Mouse (Mus musculus): ENCODE data around the gene Fam169a. TPM values are rescaled to one million over a fixed set of nuclear protein-coding genes. Genes with fewer than 3 reads are reported as not detected.
A peak's percentile ranks its signal among the peaks of the same experiment; 100 is the strongest.
"Not testable (repeated sequence)": the region's sequence is repeated elsewhere in the genome, so short reads cannot be mapped to it uniquely, and the experiment has no call there.

The Fam169a gene
- polyA plus RNA-seq, 1 experiment from 2014 or later, result 12.9 TPM

DNA sequence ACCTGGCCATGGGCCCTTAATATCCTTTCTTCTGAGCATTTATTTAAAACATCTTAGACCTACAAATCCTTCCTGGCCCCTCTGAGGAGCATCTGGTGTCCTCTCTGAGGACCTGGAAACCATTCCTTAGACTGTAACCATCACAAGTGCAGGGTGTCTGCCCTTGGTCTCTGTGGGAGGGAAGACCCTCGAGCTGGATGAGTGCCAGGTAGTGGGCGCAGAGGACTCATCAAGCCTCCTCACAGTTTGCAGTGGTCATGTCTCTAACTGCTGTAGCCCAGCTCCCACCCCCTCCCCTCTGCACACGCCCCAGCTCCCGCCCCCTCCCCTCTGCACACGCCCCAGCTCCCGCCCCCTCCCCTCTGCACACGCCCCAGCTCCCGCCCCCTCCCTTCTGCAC, 6.8 kb upstream of the Fam169a start:
- H3K4me1 ChIP-seq (replicated peaks), result peaks cover 17% of the 10 kb centered on the region
- no peaks in the 10 kb centered on the region for H3K9me3 ChIP-seq (replicated peaks)
- H3K36me3 ChIP-seq, result no peaks in the 10 kb centered on the region
- 50% methylated on average over 6 of the region's 8 CpGs for WGBS
- H3K4me3 ChIP-seq, result no peak overlapping the region
- H3K4me2 ChIP-seq, result no peak overlapping the region
- ATAC-seq (ENCODE audit: insufficient number of reproducible peaks, low FRiP score), result no peak
- H3K27ac ChIP-seq (ENCODE audit: poor library complexity, severe bottlenecking), result no peak overlapping the region
- H3K9ac ChIP-seq, result no peak overlapping the region
- H3K27me3 ChIP-seq (replicated peaks), result no peaks in the 10 kb centered on the region

DNA sequence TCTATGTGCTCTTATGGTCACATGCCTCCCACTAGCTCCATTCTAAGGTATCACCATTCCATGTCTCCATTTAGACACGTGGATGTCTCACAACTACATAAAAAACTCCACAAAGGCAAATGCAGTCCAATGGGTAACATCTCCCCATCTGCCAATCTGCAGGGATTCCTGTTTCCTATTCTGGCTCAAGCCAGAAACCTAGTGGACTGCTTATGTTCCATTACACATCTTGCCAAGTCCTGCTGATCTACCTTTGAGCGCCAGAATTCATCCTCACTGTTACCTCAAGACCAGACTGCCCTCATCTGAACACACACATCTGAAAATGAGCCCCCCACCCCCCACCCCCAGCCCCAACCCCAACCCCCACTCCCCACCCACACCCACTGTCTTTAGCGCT, 4.9 kb upstream of the Fam169a start:
- WGBS, result 88% methylated on average over 3 of the region's 3 CpGs
- Histone ChIP-seq H3K4me2 (no peak overlapping the region), H3K9ac (no peak overlapping the region), H3K27me3 (replicated peaks) (no peaks in the 10 kb centered on the region), H3K36me3 (no peaks in the 10 kb centered on the region), H3K4me1 (replicated peaks) (peaks cover 22% of the 10 kb centered on the region), H3K27ac (ENCODE audit: poor library complexity, severe bottlenecking) (no peak overlapping the region), H3K4me3 (no peak overlapping the region), H3K9me3 (replicated peaks) (no peaks in the 10 kb centered on the region)
- ATAC-seq (ENCODE audit: insufficient number of reproducible peaks, low FRiP score), result no peak

DNA sequence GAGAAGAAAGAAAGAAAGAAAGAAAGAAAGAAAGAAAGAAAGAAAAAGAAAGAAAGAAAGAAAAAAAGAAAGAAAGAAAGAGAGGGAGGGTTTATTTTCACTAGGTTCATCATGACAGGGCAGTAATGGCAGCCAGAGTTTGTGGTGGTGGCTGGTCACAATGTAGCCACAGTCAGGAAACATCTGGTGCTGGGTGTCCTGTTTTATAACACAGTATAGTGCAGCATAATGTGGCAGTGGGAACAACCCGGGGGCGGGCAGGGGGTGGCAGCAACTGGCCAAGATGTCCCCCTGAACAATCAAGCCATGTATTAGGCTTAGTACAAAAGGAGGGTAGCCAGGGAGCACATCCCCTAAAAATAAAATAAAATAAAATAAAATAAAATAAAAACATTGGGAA, 3.7 kb upstream of the Fam169a start:
- Histone ChIP-seq H3K4me1 (replicated peaks) (peaks cover 25% of the 10 kb centered on the region), H3K36me3 (no peaks in the 10 kb centered on the region), H3K9ac (no peak overlapping the region), H3K27me3 (replicated peaks) (no peaks in the 10 kb centered on the region), H3K27ac (ENCODE audit: poor library complexity, severe bottlenecking) (no peak overlapping the region), H3K4me2 (no peak overlapping the region), H3K4me3 (no peak overlapping the region), H3K9me3 (replicated peaks) (no peaks in the 10 kb centered on the region)
- WGBS, result 72% methylated on average over 2 of the region's 2 CpGs
- no peak for ATAC-seq (ENCODE audit: insufficient number of reproducible peaks, low FRiP score)

DNA sequence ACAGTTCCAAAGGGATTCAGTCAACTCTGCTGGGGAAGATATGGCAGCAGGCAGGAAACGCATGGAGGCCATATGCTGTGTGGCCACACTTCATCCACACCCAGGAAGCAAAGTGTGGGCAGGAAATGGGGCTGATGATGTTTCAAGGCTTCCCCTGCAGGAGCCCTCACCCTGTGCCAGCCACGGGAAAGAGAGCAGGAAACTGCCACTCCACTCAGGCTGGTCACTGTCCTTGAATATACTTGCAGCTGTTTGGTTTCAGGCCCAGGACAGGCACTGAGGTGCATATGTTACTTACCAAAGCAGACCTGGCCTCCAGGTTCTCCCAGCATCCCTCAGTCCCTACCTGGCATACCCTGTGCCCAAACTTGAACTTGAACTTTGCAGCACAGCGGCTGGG, 2.7 kb upstream of the Fam169a start:
- peak; percentile 24; the same call in 1 of the 2 replicates for ATAC-seq (ENCODE audit: insufficient number of reproducible peaks, low FRiP score)
- no peaks in the 10 kb centered on the region for H3K9me3 ChIP-seq (replicated peaks)
- H3K27ac ChIP-seq (ENCODE audit: poor library complexity, severe bottlenecking), result no peak overlapping the region
- 33% methylated on average over 3 of the region's 3 CpGs for WGBS
- H3K4me3 ChIP-seq, result no peak overlapping the region
- H3K9ac ChIP-seq, result no peak overlapping the region
- H3K4me2 ChIP-seq, result 0 out of 2 replicates have a peak overlapping the region, but pooled peaks have one; percentile 26
- H3K27me3 ChIP-seq (replicated peaks), result no peaks in the 10 kb centered on the region
- H3K4me1 ChIP-seq (replicated peaks), result peaks cover 25% of the 10 kb centered on the region
- H3K36me3 ChIP-seq, result no peaks in the 10 kb centered on the region

DNA sequence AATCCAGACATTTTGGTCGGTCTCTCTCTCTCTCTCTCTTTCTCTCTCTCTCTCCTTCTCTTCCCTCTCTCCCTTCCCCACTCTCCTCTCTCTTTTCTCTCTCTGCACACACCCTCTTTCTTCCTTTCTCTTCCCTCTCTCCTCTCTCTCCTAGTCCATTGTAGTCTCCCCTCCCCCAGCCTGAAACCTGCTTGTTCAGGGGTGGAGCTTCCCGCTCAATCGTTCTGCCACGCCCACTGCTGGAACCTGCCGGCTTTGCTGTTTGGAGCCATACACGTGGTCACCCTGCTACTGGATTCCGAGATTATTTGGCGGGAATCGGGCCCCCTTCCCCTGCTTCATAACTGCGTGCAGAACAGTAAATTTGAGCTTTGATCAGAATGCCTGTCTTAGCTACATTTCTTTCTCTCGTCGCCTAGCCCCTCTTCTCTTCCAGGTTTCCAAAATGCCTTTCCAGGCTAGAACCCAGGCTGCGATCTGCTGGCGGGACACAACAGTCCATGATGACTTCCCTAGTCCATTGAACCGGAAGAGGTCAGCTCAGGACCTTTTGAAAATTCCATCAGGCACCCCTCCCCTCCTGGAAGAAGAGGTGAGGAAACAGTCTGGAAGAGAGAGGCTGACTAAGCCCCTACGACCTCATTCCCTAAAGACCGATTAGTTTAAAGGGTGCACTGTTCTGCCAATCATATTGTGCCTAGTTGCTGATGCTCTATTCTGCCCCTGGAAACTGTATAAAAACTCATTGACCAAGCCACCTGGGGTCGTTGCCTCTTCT, 2.1 kb upstream of the Fam169a start:
- H3K27ac ChIP-seq (ENCODE audit: poor library complexity, severe bottlenecking); H3K9ac ChIP-seq; H3K4me3 ChIP-seq; H3K36me3 ChIP-seq; H3K9me3 ChIP-seq (replicated peaks); H3K27me3 ChIP-seq (replicated peaks): not testable (repeated sequence)
- Histone ChIP-seq H3K4me1 (replicated peaks) (peaks cover 25% of the 10 kb centered on the region), H3K4me2 (peak overlapping the region; percentile 26; the same call in 1 of the 2 replicates)
- WGBS, result 43% methylated on average over 18 of the region's 18 CpGs
- 0 out of 2 replicates have a peak, but pooled peaks have one; percentile 56 for ATAC-seq (ENCODE audit: insufficient number of reproducible peaks, low FRiP score)

DNA sequence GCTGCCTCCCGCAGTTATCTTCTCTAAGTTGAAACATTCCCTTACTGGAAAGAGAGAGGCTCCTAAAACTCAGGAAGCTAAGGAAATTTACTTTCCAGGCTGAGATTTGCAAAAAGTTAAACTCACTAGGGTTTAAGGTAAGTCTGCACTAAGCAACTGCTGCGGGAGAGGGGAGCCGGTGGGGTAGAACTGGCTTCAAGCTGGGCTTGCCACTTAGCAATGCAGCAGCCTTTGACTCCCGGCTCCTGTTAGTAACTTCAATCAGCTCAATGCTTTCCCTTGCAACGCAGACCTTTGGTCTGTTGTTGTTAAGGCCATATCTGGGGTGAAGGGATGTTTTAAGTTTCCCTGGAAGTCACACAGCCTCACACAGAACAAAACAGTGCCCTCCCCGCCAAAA, 605 bp downstream of the Fam169a start:
- Histone ChIP-seq H3K27ac (ENCODE audit: poor library complexity, severe bottlenecking) (no peak overlapping the region), H3K9me3 (replicated peaks) (no peaks in the 10 kb centered on the region), H3K4me1 (replicated peaks) (peaks cover 23% of the 10 kb centered on the region), H3K4me2 (peak overlapping the region; percentile 17), H3K9ac (no peak overlapping the region), H3K4me3 (0 out of 2 replicates have a peak overlapping the region, but pooled peaks have one; percentile 7), H3K27me3 (replicated peaks) (no peaks in the 10 kb centered on the region), H3K36me3 (no peaks in the 10 kb centered on the region)
- ATAC-seq (ENCODE audit: insufficient number of reproducible peaks, low FRiP score), result no peak
- 12% methylated on average over 6 of the region's 6 CpGs for WGBS

DNA sequence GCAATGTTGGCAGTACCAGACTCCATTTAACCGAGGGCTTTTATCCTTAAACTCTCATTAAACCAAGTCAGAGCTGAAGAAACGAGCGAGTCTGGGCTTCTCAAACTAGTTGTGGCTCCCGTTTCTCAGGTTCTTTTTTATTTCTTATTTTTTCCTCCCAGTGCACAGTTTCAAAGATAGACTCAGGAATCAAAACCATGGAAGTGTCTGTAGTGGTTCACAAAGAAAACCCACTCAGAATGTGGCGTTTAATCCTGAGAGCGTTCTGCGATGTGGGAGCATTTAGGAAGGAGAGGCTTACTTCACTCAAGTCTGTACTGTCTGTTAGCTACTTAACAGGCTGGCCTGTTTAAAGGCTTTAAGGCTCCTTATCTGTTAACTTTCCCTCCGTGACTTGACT, 1.1 kb downstream of the Fam169a start:
- Histone ChIP-seq H3K27ac (ENCODE audit: poor library complexity, severe bottlenecking) (no peak overlapping the region), H3K36me3 (no peaks in the 10 kb centered on the region), H3K9me3 (replicated peaks) (no peaks in the 10 kb centered on the region), H3K4me1 (replicated peaks) (peaks cover 23% of the 10 kb centered on the region), H3K4me2 (peak overlapping the region; percentile 17; the same call in 1 of the 2 replicates), H3K4me3 (no peak overlapping the region), H3K27me3 (replicated peaks) (no peaks in the 10 kb centered on the region), H3K9ac (no peak overlapping the region)
- ATAC-seq (ENCODE audit: insufficient number of reproducible peaks, low FRiP score), result no peak
- WGBS, result 40% methylated on average over 8 of the region's 8 CpGs

DNA sequence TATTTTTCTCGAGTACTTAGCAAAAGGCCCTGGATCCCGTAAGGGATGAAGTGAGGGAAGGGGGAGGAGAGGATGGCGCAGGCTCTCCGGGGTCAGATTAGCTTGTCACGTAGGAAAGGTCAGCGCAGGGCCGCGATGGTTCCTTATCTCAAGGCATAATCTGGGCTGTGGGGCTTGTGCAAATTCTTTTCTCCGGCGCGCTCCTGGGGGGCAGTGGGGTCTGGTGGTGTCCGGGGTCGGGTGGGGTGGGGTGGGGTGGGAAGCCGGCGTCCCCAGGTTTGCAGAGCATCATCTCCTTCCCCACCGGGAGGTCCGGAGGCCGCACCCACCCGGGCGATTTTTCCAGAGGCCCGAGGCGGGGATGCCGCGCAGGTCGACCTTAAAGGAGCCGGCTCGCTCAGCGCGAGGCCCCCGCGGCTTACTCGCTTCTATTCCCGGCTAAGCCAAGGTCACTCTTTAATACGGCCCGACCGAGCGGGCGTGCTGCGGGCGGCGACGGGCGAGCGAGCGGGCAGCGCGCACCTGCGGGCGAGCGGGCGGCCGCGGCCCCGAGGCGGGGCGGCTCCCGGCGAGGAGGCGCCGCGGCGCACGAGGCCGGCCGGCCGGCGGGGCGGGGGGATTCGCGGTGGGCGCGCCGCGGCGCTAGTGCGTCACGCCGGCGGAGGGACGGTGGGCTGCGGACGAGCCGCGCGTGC, 4.0 kb downstream of the Fam169a start:
- ATAC-seq (ENCODE audit: insufficient number of reproducible peaks, low FRiP score), result peak; percentile 74
- Histone ChIP-seq H3K9me3 (replicated peaks) (no peaks in the 10 kb centered on the region), H3K9ac (peak overlapping the region; percentile 83), H3K27me3 (replicated peaks) (no peaks in the 10 kb centered on the region), H3K27ac (ENCODE audit: poor library complexity, severe bottlenecking) (peak overlapping the region; percentile 77), H3K4me1 (replicated peaks) (peaks cover 15% of the 10 kb centered on the region), H3K36me3 (no peaks in the 10 kb centered on the region), H3K4me3 (peak overlapping the region; percentile 72), H3K4me2 (peak overlapping the region; percentile 95)
- WGBS, result 15% methylated on average over 85 of the region's 85 CpGs

DNA sequence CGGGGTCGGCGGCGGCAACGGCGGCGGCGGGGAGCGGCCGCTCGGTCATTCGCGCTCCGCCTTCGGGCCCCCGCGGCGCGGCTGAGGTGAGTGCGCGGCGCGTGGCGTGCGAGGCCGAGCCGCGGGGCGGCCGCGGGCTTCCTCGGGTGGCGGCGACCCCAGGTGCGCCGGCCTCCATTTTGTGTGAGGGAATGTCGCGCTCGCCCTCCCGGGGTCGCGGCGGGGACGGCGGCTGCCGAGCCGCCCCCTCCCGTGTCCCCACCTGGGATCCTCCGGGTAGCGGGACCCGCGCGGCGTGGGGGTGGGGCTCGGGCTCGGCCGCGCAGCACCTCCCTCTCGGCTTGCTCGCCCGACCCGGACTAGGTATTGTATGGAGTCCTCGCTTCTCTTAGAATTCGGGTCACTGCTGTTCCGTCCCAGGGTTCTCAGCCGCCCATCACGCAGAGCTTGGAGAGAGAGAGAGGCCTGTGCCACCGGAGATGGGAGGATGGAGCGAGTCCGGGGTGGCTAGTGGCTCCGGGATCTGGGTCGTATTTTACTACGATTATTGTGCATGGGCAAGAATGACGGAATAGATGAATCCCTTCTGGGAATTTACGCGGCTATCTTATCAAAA, 4.6 kb downstream of the Fam169a start:
- Histone ChIP-seq H3K36me3 (no peaks in the 10 kb centered on the region), H3K9me3 (replicated peaks) (no peaks in the 10 kb centered on the region), H3K27ac (ENCODE audit: poor library complexity, severe bottlenecking) (peak overlapping the region; percentile 77), H3K4me2 (peak overlapping the region; percentile 95), H3K4me3 (peak overlapping the region; percentile 72), H3K4me1 (replicated peaks) (peaks cover 15% of the 10 kb centered on the region), H3K27me3 (replicated peaks) (no peaks in the 10 kb centered on the region), H3K9ac (peak overlapping the region; percentile 83)
- 10% methylated on average over 72 of the region's 76 CpGs for WGBS
- ATAC-seq (ENCODE audit: insufficient number of reproducible peaks, low FRiP score), result peak; percentile 81

DNA sequence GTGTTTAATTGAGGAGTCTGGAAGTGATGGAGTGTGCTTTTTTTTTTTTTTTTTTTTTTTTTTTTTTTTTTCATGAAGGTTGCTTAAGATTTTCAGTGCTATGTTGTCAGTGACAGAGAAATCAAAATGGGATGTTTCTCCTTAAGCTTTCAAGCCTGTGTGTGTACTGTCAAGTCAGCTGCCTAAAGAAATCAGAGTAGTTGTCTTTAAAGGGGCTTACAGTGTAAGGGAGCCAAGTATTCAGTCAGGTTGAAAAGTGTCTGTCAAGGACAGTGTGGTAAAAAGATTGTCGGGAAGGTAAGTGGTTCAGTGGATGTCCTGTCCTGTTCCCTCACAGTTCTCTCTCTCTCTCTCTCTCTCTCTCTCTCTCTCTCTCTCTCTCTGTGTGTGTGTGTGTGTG, 6.4 kb downstream of the Fam169a start:
- ATAC-seq (ENCODE audit: insufficient number of reproducible peaks, low FRiP score), result no peak

DNA sequence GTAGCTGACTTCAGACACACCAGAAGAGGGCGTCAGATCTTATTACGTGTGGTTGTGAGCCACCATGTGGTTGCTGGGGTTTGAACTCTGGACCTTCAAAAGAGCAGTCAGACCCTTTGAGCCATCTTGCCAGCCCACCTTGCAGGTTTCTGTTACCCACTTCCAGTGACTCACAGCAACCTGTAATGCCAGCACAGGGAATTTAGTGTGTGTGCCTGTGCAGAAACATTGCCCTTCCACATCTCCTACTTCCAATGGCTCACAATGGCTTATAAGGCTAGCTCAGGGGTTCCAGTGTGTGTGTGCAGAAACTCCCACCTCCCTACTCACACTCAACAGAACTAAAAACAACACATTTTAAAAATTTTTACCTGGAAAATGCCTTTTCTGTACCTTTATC, 10.5 kb downstream of the Fam169a start:
- no peaks in the 10 kb centered on the region for H3K9me3 ChIP-seq (replicated peaks)
- H3K9ac ChIP-seq, result no peak overlapping the region
- H3K36me3 ChIP-seq, result no peaks in the 10 kb centered on the region
- H3K4me2 ChIP-seq, result no peak overlapping the region
- H3K27me3 ChIP-seq (replicated peaks), result no peaks in the 10 kb centered on the region
- 95% methylated on average over 2 of the region's 2 CpGs for WGBS
- no peak for ATAC-seq (ENCODE audit: insufficient number of reproducible peaks, low FRiP score)
- 0 out of 2 replicates have a peak, but pooled peaks cover 3% of the 10 kb centered on the region for H3K4me1 ChIP-seq (replicated peaks)
- no peak overlapping the region for H3K4me3 ChIP-seq
- H3K27ac ChIP-seq (ENCODE audit: poor library complexity, severe bottlenecking), result no peak overlapping the region

More for the DNA sequence above, 6.4 kb downstream of the Fam169a start:
- Histone ChIP-seq H3K9ac (no peak overlapping the region), H3K4me3 (no peak overlapping the region), H3K4me1 (replicated peaks) (peaks cover 3% of the 10 kb centered on the region; the same call in 1 of the 2 replicates), H3K27ac (ENCODE audit: poor library complexity, severe bottlenecking) (no peak overlapping the region), H3K9me3 (replicated peaks) (no peaks in the 10 kb centered on the region), H3K4me2 (no peak overlapping the region), H3K27me3 (replicated peaks) (no peaks in the 10 kb centered on the region), H3K36me3 (no peaks in the 10 kb centered on the region)
- WGBS, result 32% methylated on average over 1 of the region's 1 CpGs
